Mouse (Mus musculus) Patski (cell line): ENCODE data around the gene Irf6. TPM values are rescaled to one million over a fixed set of nuclear protein-coding genes. Genes with fewer than 3 reads are reported as not detected.

Source experiments
- ATAC-seq: fragments of 100-300 bp; one replicate; pipeline ENCODE4 v1.8.0; 2021
- CTCF ChIA-PET: fragments of 350-600 bp; sonication (Branson Sonifier 250); formaldehyde crosslinking; loops from one replicate; lab custom pipeline; 2022; ENCODE audit warnings: inconsistent platforms; lab: Charles Lee
- POLR2A ChIA-PET: fragments of 350-600 bp; sonication (Branson Sonifier 250); formaldehyde crosslinking; loops from one replicate; lab custom pipeline; 2022; ENCODE audit warnings: antibody characterized with exemption, inconsistent platforms; lab: Charles Lee
- DNase-seq: peaks from one replicate; pipeline ENCODE4 v3.0.0-alpha.2; 2011; ENCODE audit warnings: low read depth, low spot score
- H3K27me3 ChIP-seq: fragments of 371-371 bp; one replicate; pipeline ENCODE4 v1.5.1; 2021
- CTCF ChIP-seq: fragments of 100-300 bp; IDR thresholded peaks from one replicate; pipeline ENCODE4 v1.5.1; 2021
- in situ Hi-C: fragments of 300-500 bp; cut with MboI; formaldehyde crosslinking; loops from 3 replicates; pipeline ENCODE4 v1.11.1; 2018; ENCODE audit warnings: low pct_unique_long_range_greater_than_20kb, mixed read lengths
- polyA plus RNA-seq: library from polyadenylated mRNA; unstranded; gene quantifications from one replicate; pipeline ENCODE4 v1.2.3, GENCODE M21; 2021

Gene Irf6
- 2.2 TPM for polyA plus RNA-seq

DNA sequence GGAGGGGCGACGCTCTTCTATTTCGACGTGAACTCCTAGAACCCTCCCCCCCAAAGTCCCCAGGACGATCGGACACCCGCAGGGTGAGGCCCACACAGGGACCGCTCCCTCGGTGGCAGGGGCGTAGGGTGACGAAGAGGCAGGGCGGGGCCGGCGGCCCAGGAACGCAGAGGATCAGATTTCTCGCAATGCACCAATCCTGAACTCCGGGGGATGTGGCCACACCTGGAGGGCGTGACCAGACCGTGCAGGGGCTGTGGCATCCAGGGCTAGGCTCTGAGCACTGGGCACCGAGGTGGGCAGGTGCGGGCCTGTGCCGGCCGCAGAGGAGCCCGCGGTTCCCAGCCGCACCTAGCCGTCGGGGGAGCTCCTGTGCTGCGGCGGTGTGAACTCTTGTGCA lies at the start of gene Irf6:
Gene Irf6, plus strand, starts transcription at position 240 of the 400 bp plus-strand sequence.
- DNase-seq (no peak), ATAC-seq (no peak)
- no peaks in the 10 kb centered on the region for H3K27me3 ChIP-seq
- TF ChIP-seq CTCF: no peak
- ChIA-PET POLR2A (no interaction called here), CTCF (interaction anchor here (1.7 kb wide), 1 partner anchor 23 kb away, joined by 5 read pairs; the partner anchor contains the start of gene Diexf)
- in situ Hi-C loops: no loop called here

DNA sequence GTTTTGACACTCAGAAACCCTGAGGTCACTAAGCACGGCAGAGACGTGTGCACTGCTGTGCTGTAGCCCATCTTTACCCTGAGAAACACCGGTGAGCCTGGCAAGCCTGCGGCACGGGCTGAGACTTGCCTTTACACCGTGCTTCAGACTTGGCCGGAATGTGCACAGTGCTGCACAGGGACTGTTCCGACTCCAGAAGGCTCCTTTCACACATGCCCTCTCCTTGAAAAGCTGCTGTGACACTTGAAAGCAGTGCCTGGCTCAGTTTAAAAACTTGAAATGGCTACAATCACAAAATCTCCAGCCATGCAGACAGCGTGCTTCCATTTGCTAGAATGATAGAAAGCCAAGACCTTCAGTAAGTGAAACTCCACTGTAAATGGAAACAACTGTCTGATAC lies 40.8 kb upstream of the Irf6 start:
- CTCF ChIA-PET: interaction anchor here (1.3 kb wide), 1 partner anchor 282 kb away, joined by 3 read pairs; no protein-coding TSS in a partner anchor
- in situ Hi-C loops: loop anchor here (25.0 kb wide), 1 partner anchor 325 kb away; no protein-coding TSS in a partner anchor
- no peak for DNase-seq
- ATAC-seq: no peak
- no peak for TF ChIP-seq CTCF
- POLR2A ChIA-PET: no interaction called here
- no peaks in the 10 kb centered on the region for H3K27me3 ChIP-seq

DNA sequence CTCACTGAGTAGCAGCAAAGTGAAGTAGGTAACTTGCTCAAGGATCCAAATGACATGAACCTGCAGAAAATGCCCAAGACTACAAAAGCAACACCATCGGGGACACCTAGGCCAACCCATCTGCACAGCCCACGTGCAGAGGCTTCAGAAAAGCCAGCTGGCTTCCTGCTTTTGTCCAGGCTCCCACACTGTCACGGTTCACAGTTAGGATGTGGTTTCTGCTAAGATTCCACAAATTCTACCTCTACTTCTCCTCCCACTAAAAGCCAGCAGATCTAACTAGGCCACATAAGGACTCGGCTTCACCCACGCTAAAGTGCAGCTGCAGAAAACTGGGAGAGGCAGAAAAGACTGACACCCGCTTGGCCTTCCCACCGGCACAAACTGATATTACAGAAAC lies 30.1 kb upstream of the Irf6 start:
- no peaks in the 10 kb centered on the region for H3K27me3 ChIP-seq
- in situ Hi-C loops: loop anchor here (25.0 kb wide), 1 partner anchor 335 kb away; no protein-coding TSS in a partner anchor
- ChIA-PET POLR2A (no interaction called here), CTCF (no interaction called here)
- ATAC-seq: no peak
- TF ChIP-seq CTCF: no peak
- DNase-seq: no peak

DNA sequence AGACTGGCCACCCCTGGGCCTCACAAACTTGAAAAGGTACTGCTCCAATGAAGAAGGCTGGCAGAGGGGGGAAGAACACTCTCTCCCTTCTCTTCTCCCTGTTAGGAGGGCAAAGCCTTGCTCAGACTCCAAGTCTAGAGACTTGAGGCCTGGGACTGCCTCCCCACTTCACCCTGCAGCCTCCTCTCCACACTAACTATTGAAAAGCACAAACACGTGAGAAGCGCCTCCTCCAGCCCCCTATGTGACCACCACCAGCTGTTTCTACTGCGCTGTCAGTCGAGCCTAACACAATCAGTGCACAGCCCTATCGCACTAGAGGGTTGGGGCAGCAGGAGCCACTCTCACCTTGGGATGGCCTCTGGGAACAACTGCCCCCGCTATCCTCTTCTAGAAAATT lies 29.6 kb upstream of the Irf6 start:
- POLR2A ChIA-PET: no interaction called here
- DNase-seq: no peak
- in situ Hi-C loops: loop anchor here (25.0 kb wide), 1 partner anchor 336 kb away; no protein-coding TSS in a partner anchor

DNA sequence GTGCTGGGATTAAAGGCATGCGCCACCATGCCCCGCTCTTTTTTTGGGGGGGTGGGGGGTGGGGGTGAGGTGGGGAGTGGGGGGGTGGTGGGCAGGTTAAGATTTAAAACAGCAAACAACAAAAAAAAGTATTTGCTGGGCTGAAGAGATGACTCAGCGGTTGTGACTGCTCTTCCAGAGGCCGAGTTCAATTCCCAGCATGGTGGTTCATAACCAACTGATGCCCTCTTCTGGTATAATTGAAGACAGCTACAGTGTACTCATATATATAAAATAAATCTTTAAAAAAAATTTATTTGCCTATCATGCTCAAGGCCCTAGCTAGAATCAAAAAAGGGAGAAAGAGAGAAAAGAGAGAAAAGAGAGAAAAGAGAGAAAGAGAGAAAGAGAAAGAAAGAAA lies 27.1 kb upstream of the Irf6 start:
- in situ Hi-C loops: no loop called here
- ChIA-PET POLR2A (no interaction called here), CTCF (no interaction called here)
- peak; percentile 40 for TF ChIP-seq CTCF
- DNase-seq: no peak
- ATAC-seq: no peak
- H3K27me3 ChIP-seq: no peaks in the 10 kb centered on the region

More for the DNA sequence above, 29.6 kb upstream of the Irf6 start:
- CTCF ChIA-PET: no interaction called here
- no peaks in the 10 kb centered on the region for H3K27me3 ChIP-seq
- TF ChIP-seq CTCF: no peak
- no peak for ATAC-seq

DNA sequence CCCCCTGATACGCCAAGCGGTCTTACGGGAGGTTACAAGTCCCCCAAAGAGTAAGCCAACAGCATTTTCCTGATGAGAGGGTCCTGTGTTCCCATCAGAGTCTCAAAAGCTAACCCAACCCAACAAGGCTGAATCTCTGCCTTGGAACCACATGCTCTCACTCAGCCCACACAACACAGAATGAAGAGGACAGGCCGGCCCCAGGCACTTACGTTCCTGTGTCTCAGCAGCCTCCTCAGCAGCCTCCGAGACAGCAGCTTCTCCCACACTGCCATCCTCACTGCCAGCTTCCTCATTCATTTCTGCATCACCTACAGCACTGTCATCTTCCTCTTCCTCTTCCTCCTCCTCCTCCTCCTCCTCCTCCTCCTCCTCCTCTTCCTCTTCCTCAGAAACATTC lies 24.9 kb upstream of the Irf6 start:
- in situ Hi-C loops: no loop called here
- TF ChIP-seq CTCF: no peak
- DNase-seq (no peak), ATAC-seq (no peak)
- H3K27me3 ChIP-seq: no peaks in the 10 kb centered on the region
- ChIA-PET POLR2A (no interaction called here), CTCF (interaction anchor here (1.2 to 1.4 kb wide), 3 partner anchors 10 to 38 kb away, joined by 3 to 4 read pairs (median 3); no protein-coding TSS in a partner anchor)

DNA sequence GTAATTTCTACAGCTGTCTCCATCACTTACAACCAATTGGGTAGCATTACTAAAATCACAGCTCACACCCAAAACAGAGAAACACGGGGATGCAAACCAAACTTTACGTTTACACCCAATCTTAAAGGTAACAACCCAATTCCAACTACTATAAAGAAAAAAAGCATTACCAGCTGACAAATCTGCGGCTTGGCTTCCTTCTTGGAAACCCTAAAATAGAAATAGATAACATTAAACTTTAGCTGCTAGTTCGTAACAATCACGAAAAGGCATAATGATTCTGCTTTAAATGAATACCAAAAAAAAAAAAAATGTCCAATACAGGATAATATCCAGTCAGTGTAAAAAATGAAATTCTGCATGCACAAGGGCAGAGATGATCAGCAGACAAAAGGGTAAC lies 23.6 kb upstream of the Irf6 start:
- ATAC-seq (no peak), DNase-seq (no peak)
- H3K27me3 ChIP-seq: no peaks in the 10 kb centered on the region
- POLR2A ChIA-PET: interaction anchor here (0.7 to 2.0 kb wide), 4 partner anchors 10 to 400 kb away, joined by 4 to 6 read pairs (median 5); no protein-coding TSS in a partner anchor
- CTCF ChIA-PET: interaction anchor here (1.1 to 1.7 kb wide), 6 partner anchors 19 to 251 kb away, joined by 3 to 7 read pairs (median 4); partner anchors contain the start of gene A130010J15Rik
- TF ChIP-seq CTCF: no peak
- in situ Hi-C loops: no loop called here

DNA sequence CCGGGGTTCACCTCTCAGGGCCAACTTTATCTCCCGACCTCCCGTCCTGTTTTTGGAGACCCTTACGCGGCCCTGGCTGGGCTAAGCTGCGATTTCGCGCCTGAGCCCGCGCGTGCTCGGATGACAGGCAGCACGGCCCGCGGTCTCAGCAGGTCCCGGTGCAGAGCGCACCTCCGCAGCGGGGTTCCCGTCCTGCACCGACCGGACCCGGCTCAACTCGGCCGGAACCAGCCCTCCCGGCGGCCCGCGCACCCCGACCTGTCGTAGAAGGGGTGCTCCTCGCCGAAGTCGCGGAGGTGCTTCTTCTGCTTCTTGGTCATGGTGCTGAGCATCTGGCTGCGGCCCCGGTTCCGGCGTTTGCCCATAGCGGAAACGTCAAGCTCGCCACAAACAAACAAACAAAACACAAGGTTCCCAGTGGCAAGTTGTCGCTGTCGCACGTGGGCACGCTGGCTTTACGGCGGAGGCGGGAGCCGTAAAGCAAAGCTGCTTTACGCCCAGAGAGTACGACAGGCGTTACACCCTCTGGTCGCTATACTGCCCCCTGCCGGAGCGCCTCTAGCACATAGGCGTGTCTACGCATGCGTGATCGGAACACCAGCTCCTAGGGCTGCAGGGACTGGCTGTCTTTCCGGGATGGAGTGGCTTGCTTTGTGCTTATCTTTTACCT lies 23.0 kb upstream of the Irf6 start, which contains the start of gene Diexf:
Gene Diexf, minus strand, starts transcription at position 487 of the 670 bp plus-strand sequence.
- ChIA-PET CTCF (interaction anchor here (0.6 to 1.7 kb wide), 15 partner anchors 8 to 906 kb away, joined by 3 to 9 read pairs (median 5); partner anchors contain the start of genes A130010J15Rik and Irf6), POLR2A (interaction anchor here (0.7 to 2.0 kb wide), 6 partner anchors 8 to 400 kb away, joined by 3 to 6 read pairs (median 4); no protein-coding TSS in a partner anchor)
- peak; percentile 95 for TF ChIP-seq CTCF
- ATAC-seq (peak; percentile 53), DNase-seq (peak; percentile 89)
- in situ Hi-C loops: no loop called here
- H3K27me3 ChIP-seq: no peaks in the 10 kb centered on the region

DNA sequence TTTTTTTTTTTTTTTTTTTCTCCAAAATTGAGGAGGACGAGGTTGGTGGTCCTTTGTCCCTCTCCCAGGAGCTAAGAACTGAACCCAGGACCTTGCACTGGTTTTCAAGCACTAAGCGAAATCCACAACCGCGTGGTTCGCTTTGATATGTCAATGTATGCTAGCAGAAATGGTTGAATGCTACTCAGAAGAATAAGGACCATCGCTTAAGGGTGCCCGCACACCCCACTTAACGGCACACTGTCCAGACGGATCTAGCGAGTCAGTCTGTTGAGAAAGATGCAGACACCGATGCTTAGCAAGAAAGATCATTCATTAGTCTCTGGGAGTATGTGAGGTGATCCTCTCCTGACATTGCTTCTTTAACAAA lies 22.5 kb upstream of the Irf6 start:
- H3K27me3 ChIP-seq: no peaks in the 10 kb centered on the region
- ChIA-PET POLR2A (interaction anchor here (0.7 to 2.0 kb wide), 5 partner anchors 8 to 351 kb away, joined by 3 to 6 read pairs (median 5); no protein-coding TSS in a partner anchor), CTCF (interaction anchor here (0.6 to 1.7 kb wide), 14 partner anchors 8 to 906 kb away, joined by 3 to 9 read pairs (median 5); partner anchors contain the start of genes A130010J15Rik and Irf6)
- no peak for DNase-seq
- ATAC-seq: peak; percentile 23
- in situ Hi-C loops: no loop called here
- no peak for TF ChIP-seq CTCF

DNA sequence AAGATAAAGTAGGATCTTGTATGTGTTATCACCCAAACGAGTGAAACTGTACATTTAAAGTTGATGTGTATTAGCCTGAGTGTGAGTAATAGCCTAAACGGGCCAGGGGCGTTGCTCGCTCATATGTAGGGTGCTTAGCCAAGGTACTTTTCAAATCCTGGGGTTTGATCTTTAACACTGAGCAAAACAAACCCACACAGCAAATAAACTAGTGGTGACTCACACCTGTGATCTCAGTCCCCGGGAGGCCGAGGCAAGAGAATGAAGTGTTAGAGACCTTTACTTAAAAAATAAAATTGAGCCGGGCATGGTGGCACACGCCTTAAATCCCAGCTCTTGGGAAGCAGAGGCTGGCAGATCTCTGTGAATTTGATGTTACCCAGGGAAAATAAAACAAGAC lies 22.1 kb upstream of the Irf6 start:
- TF ChIP-seq CTCF: no peak
- ChIA-PET POLR2A (interaction anchor here (1.3 to 2.0 kb wide), 2 partner anchors 7 to 42 kb away, joined by 3 to 5 read pairs; no protein-coding TSS in a partner anchor), CTCF (interaction anchor here (0.6 to 1.7 kb wide), 14 partner anchors 8 to 905 kb away, joined by 3 to 9 read pairs (median 5); partner anchors contain the start of genes A130010J15Rik and Irf6)
- no peaks in the 10 kb centered on the region for H3K27me3 ChIP-seq
- ATAC-seq (peak; percentile 60), DNase-seq (no peak)
- in situ Hi-C loops: no loop called here
